Mouse (Mus musculus) T-cell, adult 2 months (primary cell): Measurements from ENCODE around the gene Dpf3.
A peak's percentile ranks its signal among the peaks of the same experiment; 100 is the strongest.

Experiments used
- DNase-seq: peaks from one replicate; pipeline ENCODE4 v3.0.0; 2022; ENCODE audit warnings: low spot score

Dpf3 gene

GRCm38 (mm10) chr12:83496336-83496735 is 8.8 kb upstream of the Dpf3 start:
- no peak for DNase-seq

- DNase-seq, result no peak
Measured at GRCm38 (mm10) chr12:83495961-83496282, 8.4 kb upstream of the Dpf3 start.

- no peak for DNase-seq
Measured at GRCm38 (mm10) chr12:83495248-83495960, 7.9 kb upstream of the Dpf3 start.

GRCm38 (mm10) chr12:83494196-83494595 is 6.7 kb upstream of the Dpf3 start:
- no peak for DNase-seq

GRCm38 (mm10) chr12:83492808-83493207 is 5.3 kb upstream of the Dpf3 start:
- no peak for DNase-seq

GRCm38 (mm10) chr12:83491609-83492008 is 4.1 kb upstream of the Dpf3 start:
- DNase-seq, result no peak

- DNase-seq, result no peak
Measured at GRCm38 (mm10) chr12:83489748-83490147, 2.2 kb upstream of the Dpf3 start.

GRCm38 (mm10) chr12:83488211-83488941 is 860 bp upstream of the Dpf3 start:
- DNase-seq, result no peak

- DNase-seq, result peak; percentile 20
Measured at GRCm38 (mm10) chr12:83486671-83487461, 650 bp downstream of the Dpf3 start.

GRCm38 (mm10) chr12:83485911-83486670 is 1.4 kb downstream of the Dpf3 start:
- DNase-seq, result peak; percentile 10

- DNase-seq, result no peak
Measured at GRCm38 (mm10) chr12:83484855-83485745, 2.4 kb downstream of the Dpf3 start.

- DNase-seq, result no peak
Measured at GRCm38 (mm10) chr12:83483653-83484052, 3.9 kb downstream of the Dpf3 start.

GRCm38 (mm10) chr12:83481439-83481838 is 6.1 kb downstream of the Dpf3 start:
- no peak for DNase-seq

GRCm38 (mm10) chr12:83479818-83480401 is 7.6 kb downstream of the Dpf3 start:
- DNase-seq, result no peak

GRCm38 (mm10) chr12:83479140-83479539 is 8.4 kb downstream of the Dpf3 start:
- no peak for DNase-seq

- no peak for DNase-seq
Measured at GRCm38 (mm10) chr12:83476277-83476676, 11.2 kb downstream of the Dpf3 start.

GRCm38 (mm10) chr12:83475419-83475818 is 12.1 kb downstream of the Dpf3 start:
- DNase-seq, result no peak

- DNase-seq, result no peak
Measured at GRCm38 (mm10) chr12:83473987-83474600, 13.4 kb downstream of the Dpf3 start.

GRCm38 (mm10) chr12:83471760-83472159 is 15.8 kb downstream of the Dpf3 start:
- no peak for DNase-seq

GRCm38 (mm10) chr12:83470085-83470484 is 17.4 kb downstream of the Dpf3 start:
- DNase-seq, result no peak
